Mouse (Mus musculus) left cerebral cortex, adult 2 months (tissue): ENCODE data around the gene Ltbp4. TPM values are rescaled to one million over a fixed set of nuclear protein-coding genes. Genes with fewer than 3 reads are reported as not detected.

ENCODE experiments used
- DNase-seq, 2 experiments: peaks; one replicate each; pipeline ENCODE4 v3.0.0; 2021 to 2022; ENCODE audit warnings: low spot score in 2 of 2, mixed read lengths in 1 of 2; ENCODE audit errors: extremely low spot score in 1 of 2
- H3K27ac ChIP-seq: fragments of 200-600 bp; 2 replicates; pipeline ENCODE4 v1.8.1; 2022
- H3K4me3 ChIP-seq: fragments of 200-600 bp; 2 replicates; pipeline ENCODE4 v1.8.1; 2022
- CTCF ChIP-seq: fragments of 200-600 bp; IDR thresholded peaks from 2 replicates; pipeline ENCODE4 v1.8.1; 2022; ENCODE audit warnings: antibody characterized with exemption, mild to moderate bottlenecking, moderate library complexity
- intact Hi-C: fragments of 180-260 bp; cut with DNase I; formaldehyde crosslinking; loops from one replicate; pipeline ENCODE4 v1.15.1; 2025
- total RNA-seq, 2 experiments: library from RNA; stranded (reverse); gene quantifications; 2 replicates each; pipeline ENCODE4 v1.2.3; 2021

The Ltbp4 gene
- total RNA-seq, 2 experiments from 2014 or later, result 48.1 to 51.2 TPM

DNA sequence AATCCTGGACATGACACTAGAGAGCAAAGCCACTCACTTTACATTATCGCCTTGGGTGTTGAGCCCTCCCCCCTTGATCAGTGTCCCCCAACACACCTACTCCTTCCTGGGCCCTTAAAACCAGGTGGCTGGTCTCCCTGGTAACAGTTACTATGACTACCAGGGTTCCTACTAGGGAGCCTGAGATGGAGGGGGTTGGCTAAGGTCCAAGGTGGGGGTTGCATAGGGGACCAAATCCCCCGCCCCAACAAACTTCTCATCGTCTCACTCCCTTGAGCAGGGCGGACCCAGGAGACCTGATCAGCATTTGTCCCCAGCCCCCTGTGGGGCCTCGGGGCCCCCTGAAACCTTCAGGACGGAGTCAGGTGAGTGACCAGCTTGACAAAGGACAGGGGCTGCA is 75.6 kb downstream of the Ltbp4 start:
- Histone ChIP-seq H3K27ac (no peak overlapping the region; the same call in 1 of the 2 replicates), H3K4me3 (no peak overlapping the region)
- no peak for DNase-seq
- intact Hi-C loops, result no loop called here
- TF ChIP-seq CTCF, result no peak

DNA sequence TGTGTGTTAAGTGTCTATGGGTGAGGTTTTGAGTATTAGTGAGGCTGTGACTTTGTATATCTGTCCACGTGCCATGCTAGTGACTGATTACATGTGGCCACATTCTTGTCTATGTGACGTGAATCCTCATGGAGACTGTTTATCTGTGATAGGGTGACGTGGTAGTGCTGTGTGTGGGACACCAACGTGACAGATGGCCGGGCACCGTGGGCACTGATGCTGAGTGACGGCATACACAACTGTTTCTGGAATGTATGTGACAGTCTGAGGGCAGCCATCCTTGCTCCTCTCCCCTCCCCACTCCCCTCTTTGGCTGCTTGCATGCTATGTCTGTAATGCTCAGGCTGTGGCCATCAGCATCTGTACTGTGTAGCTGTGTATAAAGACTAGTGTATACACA is 76.6 kb downstream of the Ltbp4 start:
- no peak for TF ChIP-seq CTCF
- H3K27ac ChIP-seq, result peak overlapping the region; percentile 55; the same call in 1 of the 2 replicates
- H3K4me3 ChIP-seq, result peak overlapping the region; percentile 87
- intact Hi-C loops, result no loop called here
- DNase-seq, result peak in 1 of 2 experiments; percentile 51

DNA sequence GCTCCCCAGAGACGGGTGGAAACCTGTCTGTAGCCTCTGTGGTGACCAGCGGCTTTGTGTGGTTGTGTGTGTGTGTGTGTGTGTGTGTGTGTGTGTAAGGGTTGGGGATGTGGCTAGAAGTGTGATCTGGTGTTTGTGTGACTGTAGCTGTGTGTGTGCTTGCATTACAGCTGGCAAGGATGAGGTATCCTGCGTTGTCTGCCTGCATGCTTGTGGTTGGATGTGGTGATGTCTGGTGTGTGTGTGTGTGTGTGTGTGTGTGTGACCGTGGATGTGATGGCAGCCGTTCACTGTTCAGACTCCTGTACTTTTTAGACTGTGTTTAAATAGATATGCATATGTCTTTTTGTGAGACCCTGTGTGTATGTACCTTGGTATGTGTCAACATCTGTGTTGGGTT is 77.7 kb downstream of the Ltbp4 start:
- DNase-seq, result no peak
- intact Hi-C loops, result no loop called here
- Histone ChIP-seq H3K27ac (peak overlapping the region; percentile 88), H3K4me3 (peak overlapping the region; percentile 87)
- no peak for TF ChIP-seq CTCF

DNA sequence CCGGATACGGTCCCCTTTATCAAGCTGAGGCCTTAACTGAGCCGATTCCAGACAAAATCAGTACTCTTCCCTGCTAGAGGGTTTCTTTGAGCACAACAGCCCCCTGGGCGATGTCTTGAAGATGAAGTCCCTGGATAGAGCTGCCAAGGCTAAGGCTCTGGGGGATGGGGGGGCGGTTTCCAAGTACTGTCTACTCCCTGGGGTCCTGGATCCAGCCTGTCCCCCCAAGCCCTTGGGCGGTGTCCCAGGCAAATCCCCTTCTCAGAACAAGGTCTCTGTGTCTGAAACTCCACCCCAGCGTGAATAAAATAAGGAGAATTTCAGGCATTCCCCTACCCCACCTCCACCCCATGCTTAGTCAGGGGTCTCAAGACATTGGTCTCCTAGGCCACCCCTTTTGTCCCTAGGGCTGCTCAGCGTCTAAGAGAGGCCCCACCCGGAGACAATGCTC is 78.2 kb downstream of the Ltbp4 start:
- Histone ChIP-seq H3K4me3 (peak overlapping the region; percentile 87), H3K27ac (peak overlapping the region; percentile 88)
- intact Hi-C loops, result no loop called here
- TF ChIP-seq CTCF, result no peak
- no peak for DNase-seq

DNA sequence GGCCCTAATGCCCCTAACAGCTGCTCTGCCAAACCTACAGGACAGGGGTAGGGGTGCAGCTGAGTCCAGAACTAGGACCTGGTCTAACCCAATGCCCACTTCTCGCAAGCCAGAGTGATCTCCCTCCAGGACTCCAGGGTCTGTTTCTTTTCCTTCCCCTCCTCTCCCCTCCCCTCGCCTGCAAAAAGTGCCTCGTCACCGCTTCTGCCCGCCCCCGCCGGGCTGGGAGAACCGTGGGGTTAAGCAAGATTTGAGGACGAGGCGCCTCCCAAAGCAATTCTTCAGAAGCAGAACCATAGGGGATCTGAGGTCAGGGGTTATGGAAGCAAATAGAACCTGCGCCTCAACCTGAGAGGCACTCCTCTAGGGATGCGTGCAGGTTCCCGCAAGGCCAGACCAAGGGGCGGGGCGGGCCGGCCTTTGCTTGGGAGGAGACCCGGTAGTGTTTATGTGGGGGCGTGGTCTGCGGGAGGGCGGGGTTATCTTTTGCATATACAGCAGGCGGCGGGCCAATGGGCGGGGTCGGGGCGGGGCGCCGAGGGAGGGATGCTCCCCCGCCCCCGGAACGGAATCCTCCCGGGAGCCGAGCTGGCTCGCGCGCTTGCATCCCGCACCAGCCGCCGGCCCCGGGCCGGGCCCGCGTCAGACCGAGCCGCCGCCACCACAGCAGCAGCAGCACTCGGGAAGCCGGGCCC is 79.1 kb downstream of the Ltbp4 start, which contains the start of gene Numbl:
Numbl (plus strand) TSS at position 229 of the 695 bp plus-strand sequence.
- peak; percentile 86 to 90 for DNase-seq
- intact Hi-C loops, result loop anchor here (1.0 kb wide), 1 partner anchor 30 kb away; the partner anchor contains the start of gene Itpkc
- Histone ChIP-seq H3K27ac (peak within 1 kb of the TSS; percentile 88), H3K4me3 (peak within 1 kb of the TSS; percentile 87)
- TF ChIP-seq CTCF, result no peak

DNA sequence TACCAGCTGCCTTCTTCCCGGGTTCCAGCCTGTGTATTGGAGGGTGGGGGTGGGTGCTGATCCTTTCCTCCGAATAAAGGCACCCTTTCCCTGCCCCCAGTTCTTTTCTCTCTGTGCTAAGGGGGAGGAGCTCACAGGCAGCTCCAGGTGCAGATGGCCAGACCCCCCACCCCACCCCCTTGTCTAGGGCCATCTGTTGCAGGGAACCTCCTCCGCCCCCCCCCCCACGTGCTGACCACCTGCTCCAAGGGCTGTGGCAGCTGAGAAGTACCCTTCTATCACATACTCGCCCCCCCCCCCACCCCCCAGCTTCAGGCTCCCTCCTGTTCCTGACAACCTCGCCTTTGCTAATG is 79.7 kb downstream of the Ltbp4 start:
- intact Hi-C loops, result loop anchor here (1.0 kb wide), 2 partner anchors 26 to 30 kb away; partner anchors contain the start of gene Itpkc
- TF ChIP-seq CTCF, result no peak
- Histone ChIP-seq H3K27ac (peak overlapping the region; percentile 88), H3K4me3 (peak overlapping the region; percentile 87)
- no peak for DNase-seq

DNA sequence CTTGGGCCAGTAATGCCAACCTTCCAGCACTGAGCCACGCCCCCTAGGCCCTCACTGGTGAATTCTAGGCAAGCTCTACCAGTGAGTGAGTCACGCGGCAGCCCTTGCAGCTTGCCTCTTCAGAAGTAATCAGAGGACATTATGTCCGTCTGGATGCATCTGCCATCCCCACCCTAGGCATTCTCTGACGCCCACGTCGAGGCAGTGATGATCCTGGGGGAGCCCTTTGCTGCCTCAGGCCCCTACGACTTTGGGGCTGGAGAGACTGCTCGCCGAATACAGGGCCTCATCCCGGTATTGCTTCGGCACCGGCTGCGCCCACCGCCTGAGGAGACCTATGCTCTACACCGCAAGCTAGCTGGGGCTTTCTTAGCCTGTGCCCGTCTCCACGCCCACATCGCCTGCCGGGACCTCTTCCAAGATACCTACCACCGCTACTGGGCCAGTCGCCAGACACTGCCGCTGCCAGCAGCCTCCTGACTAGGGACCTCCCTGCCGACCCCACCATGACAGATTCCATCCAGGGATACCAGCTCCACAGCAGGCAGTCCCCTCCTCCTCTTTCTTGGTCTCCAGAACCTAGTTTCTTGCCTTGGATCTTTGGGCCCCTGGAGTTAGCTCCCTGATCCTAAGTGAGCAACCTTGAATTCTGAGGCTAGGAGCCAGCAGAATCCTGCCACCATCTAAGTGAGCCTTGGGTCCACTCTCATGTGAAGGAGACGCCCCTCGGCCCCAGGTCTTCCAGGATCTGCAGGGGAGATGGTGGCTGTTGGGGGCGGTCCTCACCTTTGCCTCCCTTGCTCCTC is 80.2 kb downstream of the Ltbp4 start:
- peak overlapping the region; percentile 34 for H3K4me3 ChIP-seq
- intact Hi-C loops, result loop anchor here (1.0 kb wide), 1 partner anchor 25 kb away; no protein-coding TSS in a partner anchor
- peak; percentile 71 to 82 for DNase-seq

DNA sequence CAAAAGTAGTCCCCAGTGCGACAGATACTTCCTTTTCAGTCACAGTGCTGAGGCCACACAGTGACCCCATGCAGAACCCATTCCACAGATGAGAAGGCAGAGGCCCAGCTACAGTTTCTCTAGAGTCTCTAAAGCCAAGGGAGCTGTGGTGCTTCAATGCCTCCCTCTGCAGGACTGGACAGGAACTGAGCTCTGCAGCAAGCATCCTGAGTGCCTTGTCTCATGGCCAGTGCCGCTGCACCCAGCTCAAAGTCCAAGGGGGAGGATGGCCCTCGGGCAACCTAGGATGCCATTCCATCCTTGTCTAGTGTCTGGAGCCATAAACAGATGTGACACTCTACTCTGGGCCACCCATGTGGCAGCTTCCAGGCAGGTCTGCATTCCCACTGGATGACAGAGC is 81.8 kb downstream of the Ltbp4 start:
- Histone ChIP-seq H3K4me3 (no peak overlapping the region), H3K27ac (no peak overlapping the region)
- DNase-seq, result no peak
- intact Hi-C loops, result no loop called here
- peak; percentile 56 for TF ChIP-seq CTCF

More for the DNA sequence above, 80.2 kb downstream of the Ltbp4 start:
- TF ChIP-seq CTCF, result no peak
- H3K27ac ChIP-seq, result peak overlapping the region; percentile 88

Other genes starting within 250 kb of the Ltbp4 start
- gene Cyp2f2, start 217.8 kb downstream of the Ltbp4 start, total RNA-seq, result not detected
- not detected for gene Cyp2t4, start 184.0 kb downstream of the Ltbp4 start, total RNA-seq
- gene Egln2, start 170.9 kb downstream of the Ltbp4 start, total RNA-seq, result 100 to 1,000 TPM in 1 of 2 experiments, 10 to 100 TPM in 1; 92.8 to 109 TPM
- gene Rab4b, start 158.8 kb downstream of the Ltbp4 start, total RNA-seq, result 10 to 100 TPM; 89.7 to 93.2 TPM
- not detected for gene Gm21983, start 156.6 kb downstream of the Ltbp4 start, total RNA-seq
- 1 to 10 TPM in 1 of 2 experiments, under 1 TPM in 1; 0.68 to 1.6 TPM for gene Mia, start 156.5 kb downstream of the Ltbp4 start, total RNA-seq
- gene BC024978, start 141.9 kb downstream of the Ltbp4 start, total RNA-seq, result 10 to 100 TPM; 21.6 to 26.1 TPM
- gene Snrpa, start 141.4 kb downstream of the Ltbp4 start, total RNA-seq, result 10 to 100 TPM; 85.1 to 86.5 TPM
- 10 to 100 TPM; 11.7 to 12.6 TPM for gene Itpkc, start 109.0 kb downstream of the Ltbp4 start, total RNA-seq
- 10 to 100 TPM; 35.4 to 36.2 TPM for gene Coq8b, start 104.7 kb downstream of the Ltbp4 start, total RNA-seq
- gene Numbl, start 79.3 kb downstream of the Ltbp4 start, total RNA-seq, result 100 to 1,000 TPM; 117 to 135 TPM
- gene Shkbp1, start 18.3 kb upstream of the Ltbp4 start, total RNA-seq, result 10 to 100 TPM; 23.2 to 40.3 TPM
- gene Gm20479, start 19.7 kb upstream of the Ltbp4 start, total RNA-seq, result not detected
- 100 to 1,000 TPM; 153 to 162 TPM for gene Sptbn4, start 110.0 kb upstream of the Ltbp4 start, total RNA-seq
- 10 to 100 TPM; 18.1 to 18.3 TPM for gene Blvrb, start 110.3 kb upstream of the Ltbp4 start, total RNA-seq
- gene Sertad3, start 136.1 kb upstream of the Ltbp4 start, total RNA-seq, result 1 to 10 TPM; 3.3 TPM
- gene Sertad1, start 149.2 kb upstream of the Ltbp4 start, total RNA-seq, result 10 to 100 TPM; 18.8 to 21.7 TPM
- under 1 TPM; 0.47 to 0.50 TPM for gene Prx, start 161.6 kb upstream of the Ltbp4 start, total RNA-seq
- gene Hipk4, start 185.6 kb upstream of the Ltbp4 start, total RNA-seq, result under 1 TPM in 1 of 2 experiments, not detected in 1; 0.16 TPM
- gene Pld3, start 215.5 kb upstream of the Ltbp4 start, total RNA-seq, result 100 to 1,000 TPM; 746 to 788 TPM
- gene 2310022A10Rik, start 215.5 kb upstream of the Ltbp4 start, total RNA-seq, result 10 to 100 TPM; 25.9 to 27.1 TPM